Mouse (Mus musculus): Measurements from ENCODE around the gene Hoxc10.

The Hoxc10 gene

GRCm38 (mm10) chr15:102966776-102967311 lies at the start of gene Hoxc10:
Gene Hoxc10 (plus strand): TSS chr15:102966796.
- Histone ChIP-seq H3K36me3 (ENCODE audit: insufficient read depth, low read length) (no peaks in the 10 kb centered on the region), H3K4me1 (replicated peaks; ENCODE audit: low read depth, low read length) (peaks cover 39% of the 10 kb centered on the region), H3K9me3 (ENCODE audit: low read length) (no peaks in the 10 kb centered on the region), H3K27me3 (ENCODE audit: insufficient read depth, low read length) (peaks cover 96% of the 10 kb centered on the region), H3K4me3 (replicated peaks; ENCODE audit: low read length) (peak within 1 kb of the TSS; percentile 65)
- TF ChIP-seq CTCF (conservative IDR thresholded peaks at IDR 0.05; ENCODE audit: low read length) (no peak), POU5F1 (IDR thresholded peaks at IDR 0.05; ENCODE audit: borderline replicate concordance, low read length) (no peak), NANOG (IDR thresholded peaks at IDR 0.05; ENCODE audit: borderline replicate concordance, low read length) (no peak)

- TF ChIP-seq NANOG (IDR thresholded peaks at IDR 0.05; ENCODE audit: borderline replicate concordance, low read length), result no peak
- TF ChIP-seq POU5F1 (IDR thresholded peaks at IDR 0.05; ENCODE audit: borderline replicate concordance, low read length), result no peak
- no peak for TF ChIP-seq CTCF (conservative IDR thresholded peaks at IDR 0.05; ENCODE audit: low read length)
- no peaks in the 10 kb centered on the region for H3K9me3 ChIP-seq (ENCODE audit: low read length)
- H3K4me3 ChIP-seq (replicated peaks; ENCODE audit: low read length), result no peak overlapping the region
- peaks cover 26% of the 10 kb centered on the region for H3K4me1 ChIP-seq (replicated peaks; ENCODE audit: low read depth, low read length)
- peaks cover 85% of the 10 kb centered on the region for H3K27me3 ChIP-seq (ENCODE audit: insufficient read depth, low read length)
- no peaks in the 10 kb centered on the region for H3K36me3 ChIP-seq (ENCODE audit: insufficient read depth, low read length)
Observed at GRCm38 (mm10) chr15:102917972-102918572, 48.5 kb upstream of the Hoxc10 start.

DNA sequence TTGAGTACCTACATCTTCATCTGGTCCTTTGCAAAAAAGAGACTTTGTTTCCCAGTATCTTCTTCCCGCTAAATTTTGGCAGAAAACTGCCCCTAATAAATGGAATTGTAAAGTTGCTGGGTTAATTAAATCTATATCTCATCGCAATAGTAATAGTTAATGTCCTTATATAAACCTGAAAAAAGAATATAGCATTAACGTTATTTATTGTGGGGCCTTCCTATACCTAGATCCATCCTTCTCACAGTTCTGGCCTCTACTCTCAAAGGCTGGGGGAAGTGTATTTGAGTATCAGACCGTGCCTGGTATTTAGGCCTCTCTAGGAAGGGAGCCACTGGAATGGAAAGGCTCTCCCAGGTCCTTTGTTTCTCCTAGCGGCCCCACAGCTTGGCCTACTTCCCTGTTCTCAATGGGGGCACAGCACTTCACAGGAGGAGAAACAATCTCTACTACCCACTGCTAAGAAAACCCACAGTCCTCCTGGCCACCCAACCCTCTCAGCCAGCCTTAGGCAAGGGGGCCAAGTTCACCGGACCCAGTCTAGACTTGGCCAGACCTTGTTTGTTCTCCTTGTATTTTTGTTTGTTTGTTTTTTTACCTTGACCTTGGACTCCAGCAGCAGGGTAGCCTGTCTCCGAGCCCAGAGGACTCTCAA lies 47.9 kb upstream of the Hoxc10 start:
- H3K4me1 ChIP-seq (replicated peaks; ENCODE audit: low read depth, low read length), result peaks cover 21% of the 10 kb centered on the region
- no peak overlapping the region for H3K4me3 ChIP-seq (replicated peaks; ENCODE audit: low read length)
- no peaks in the 10 kb centered on the region for H3K9me3 ChIP-seq (ENCODE audit: low read length)
- no peaks in the 10 kb centered on the region for H3K36me3 ChIP-seq (ENCODE audit: insufficient read depth, low read length)
- no peak for TF ChIP-seq NANOG (IDR thresholded peaks at IDR 0.05; ENCODE audit: borderline replicate concordance, low read length)
- H3K27me3 ChIP-seq (ENCODE audit: insufficient read depth, low read length), result peaks cover 85% of the 10 kb centered on the region

GRCm38 (mm10) chr15:102919336-102920180 lies 47.0 kb upstream of the Hoxc10 start:
- no peaks in the 10 kb centered on the region for H3K9me3 ChIP-seq (ENCODE audit: low read length)
- H3K4me1 ChIP-seq (replicated peaks; ENCODE audit: low read depth, low read length), result peaks cover 22% of the 10 kb centered on the region
- no peaks in the 10 kb centered on the region for H3K36me3 ChIP-seq (ENCODE audit: insufficient read depth, low read length)
- TF ChIP-seq NANOG (IDR thresholded peaks at IDR 0.05; ENCODE audit: borderline replicate concordance, low read length) (no peak), POU5F1 (IDR thresholded peaks at IDR 0.05; ENCODE audit: borderline replicate concordance, low read length) (no peak), CTCF (conservative IDR thresholded peaks at IDR 0.05; ENCODE audit: low read length) (no peak)
- H3K4me3 ChIP-seq (replicated peaks; ENCODE audit: low read length), result peak overlapping the region; percentile 68
- peaks cover 88% of the 10 kb centered on the region for H3K27me3 ChIP-seq (ENCODE audit: insufficient read depth, low read length)

DNA sequence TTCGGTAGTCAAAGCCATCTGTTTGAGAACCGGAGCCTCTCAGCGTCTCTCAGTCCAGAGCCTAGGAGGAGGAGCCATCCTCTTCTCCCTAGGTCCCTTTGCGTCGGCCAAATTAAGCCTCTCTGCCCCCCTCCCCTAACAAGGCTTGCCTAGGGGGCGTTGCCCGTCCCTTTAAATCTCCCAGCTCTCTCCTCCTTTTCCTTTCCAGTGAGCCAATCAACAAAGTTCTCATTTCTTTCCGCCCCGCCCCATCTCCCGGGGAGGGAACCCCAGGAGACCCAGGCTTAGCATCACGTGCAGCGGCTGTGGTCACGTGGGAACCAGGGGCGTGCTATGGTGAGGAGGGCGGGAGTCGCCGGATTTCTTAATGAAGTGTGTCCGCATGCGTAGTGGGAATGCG lies 46.0 kb upstream of the Hoxc10 start:
- Histone ChIP-seq H3K4me1 (replicated peaks; ENCODE audit: low read depth, low read length) (peaks cover 25% of the 10 kb centered on the region), H3K36me3 (ENCODE audit: insufficient read depth, low read length) (no peaks in the 10 kb centered on the region), H3K4me3 (replicated peaks; ENCODE audit: low read length) (peak overlapping the region; percentile 68), H3K9me3 (ENCODE audit: low read length) (no peaks in the 10 kb centered on the region), H3K27me3 (ENCODE audit: insufficient read depth, low read length) (peaks cover 88% of the 10 kb centered on the region)
- TF ChIP-seq CTCF (conservative IDR thresholded peaks at IDR 0.05; ENCODE audit: low read length) (no peak), NANOG (IDR thresholded peaks at IDR 0.05; ENCODE audit: borderline replicate concordance, low read length) (no peak), POU5F1 (IDR thresholded peaks at IDR 0.05; ENCODE audit: borderline replicate concordance, low read length) (no peak)

DNA sequence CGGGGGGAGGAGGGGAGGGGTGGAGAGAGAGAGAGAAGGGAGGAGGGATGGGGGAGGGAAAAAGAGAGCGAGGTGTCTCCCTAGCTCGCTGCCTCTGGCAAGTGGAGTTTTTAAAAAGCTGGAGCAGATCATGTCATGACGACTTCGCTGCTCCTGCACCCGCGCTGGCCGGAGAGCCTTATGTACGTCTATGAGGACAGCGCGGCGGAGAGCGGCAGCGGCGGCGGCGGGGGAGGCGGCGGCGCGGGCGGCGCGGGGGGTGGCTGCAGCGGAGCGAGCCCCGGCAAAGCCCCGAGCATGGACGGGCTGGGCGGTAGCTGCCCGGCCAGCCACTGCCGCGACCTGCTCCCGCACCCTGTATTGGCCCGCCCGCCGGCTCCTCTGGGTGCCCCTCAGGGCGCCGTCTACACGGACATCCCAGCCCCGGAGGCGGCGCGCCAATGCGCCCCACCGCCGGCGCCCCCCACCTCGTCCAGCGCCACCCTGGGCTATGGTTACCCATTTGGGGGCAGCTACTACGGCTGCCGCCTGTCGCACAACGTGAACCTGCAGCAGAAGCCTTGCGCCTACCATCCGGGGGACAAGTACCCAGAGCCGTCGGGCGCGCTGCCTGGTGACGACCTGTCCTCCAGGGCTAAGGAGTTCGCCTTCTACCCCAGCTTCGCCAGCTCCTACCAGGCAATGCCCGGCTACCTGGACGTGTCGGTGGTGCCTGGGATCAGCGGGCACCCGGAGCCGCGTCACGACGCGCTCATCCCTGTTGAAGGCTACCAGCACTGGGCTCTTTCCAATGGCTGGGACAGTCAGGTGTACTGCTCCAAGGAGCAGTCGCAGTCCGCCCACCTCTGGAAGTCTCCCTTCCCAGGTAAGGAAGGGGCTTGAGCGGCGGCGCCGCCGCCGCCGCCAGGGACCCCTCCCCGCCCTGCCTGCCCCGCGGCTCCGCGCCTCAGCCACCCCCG lies 45.3 kb upstream of the Hoxc10 start, which contains the start of gene Hoxc13:
TSS of gene Hoxc13 (plus strand) at position 51 of the 959 bp plus-strand sequence.
- H3K36me3 ChIP-seq (ENCODE audit: insufficient read depth, low read length), result no peaks in the 10 kb centered on the region
- H3K4me1 ChIP-seq (replicated peaks; ENCODE audit: low read depth, low read length), result peaks cover 29% of the 10 kb centered on the region
- peak within 1 kb of the TSS; percentile 84 for H3K4me3 ChIP-seq (replicated peaks; ENCODE audit: low read length)
- H3K9me3 ChIP-seq (ENCODE audit: low read length), result no peaks in the 10 kb centered on the region
- TF ChIP-seq CTCF (conservative IDR thresholded peaks at IDR 0.05; ENCODE audit: low read length) (no peak), POU5F1 (IDR thresholded peaks at IDR 0.05; ENCODE audit: borderline replicate concordance, low read length) (no peak), NANOG (IDR thresholded peaks at IDR 0.05; ENCODE audit: borderline replicate concordance, low read length) (no peak)
- H3K27me3 ChIP-seq (ENCODE audit: insufficient read depth, low read length), result peaks cover 88% of the 10 kb centered on the region

DNA sequence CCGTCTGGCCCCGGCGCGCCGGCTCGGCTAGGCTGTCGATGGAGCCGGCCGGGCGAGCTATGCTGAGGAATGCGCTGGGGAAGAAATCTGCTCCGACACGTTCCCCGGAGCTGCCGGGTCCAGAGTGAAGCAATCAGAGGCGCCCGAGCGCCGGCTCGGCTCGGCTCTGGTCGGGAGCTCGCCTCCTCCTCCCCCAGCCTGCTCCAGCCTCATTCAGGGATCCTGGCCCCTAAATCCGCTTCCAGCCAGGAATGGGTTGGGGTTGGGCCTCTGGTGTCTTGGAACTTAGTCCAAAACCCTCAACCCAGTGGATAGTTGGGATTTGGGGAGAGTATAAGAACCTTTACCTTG lies 44.6 kb upstream of the Hoxc10 start:
- Histone ChIP-seq H3K4me3 (replicated peaks; ENCODE audit: low read length) (peak overlapping the region; percentile 84), H3K36me3 (ENCODE audit: insufficient read depth, low read length) (no peaks in the 10 kb centered on the region), H3K27me3 (ENCODE audit: insufficient read depth, low read length) (peaks cover 87% of the 10 kb centered on the region), H3K9me3 (ENCODE audit: low read length) (no peaks in the 10 kb centered on the region), H3K4me1 (replicated peaks; ENCODE audit: low read depth, low read length) (peaks cover 35% of the 10 kb centered on the region)
- TF ChIP-seq CTCF (conservative IDR thresholded peaks at IDR 0.05; ENCODE audit: low read length) (no peak), POU5F1 (IDR thresholded peaks at IDR 0.05; ENCODE audit: borderline replicate concordance, low read length) (no peak), NANOG (IDR thresholded peaks at IDR 0.05; ENCODE audit: borderline replicate concordance, low read length) (no peak)
